Mouse (Mus musculus): Measurements from ENCODE around the gene Sirpb1b.
"Not testable (repeated sequence)": the region's sequence is repeated elsewhere in the genome, so short reads cannot be mapped to it uniquely, and the experiment has no call there.

DNA sequence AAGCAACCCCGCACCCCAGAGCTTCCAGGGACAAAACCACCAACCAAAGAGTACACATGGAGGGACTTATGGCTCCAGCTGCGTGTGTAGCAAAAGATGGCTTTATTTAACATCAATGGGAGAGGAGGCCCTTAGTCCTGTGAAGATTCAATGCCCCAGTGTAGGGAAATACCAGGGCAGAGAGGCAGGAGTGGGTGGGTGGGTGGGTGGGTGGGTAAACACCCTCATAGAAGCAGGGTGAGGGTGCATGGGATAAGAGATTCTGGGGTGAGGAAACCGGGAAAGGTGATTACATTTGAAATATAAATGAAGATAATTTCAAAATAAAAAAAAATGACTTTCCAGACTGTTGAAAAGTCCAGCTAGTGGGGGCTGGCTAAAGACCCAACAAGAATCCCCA lies 8.1 kb upstream of the Sirpb1b start:
- TF ChIP-seq CTCF (IDR thresholded peaks at IDR 0.05; ENCODE audit: control insufficient read depth, insufficient read depth, insufficient replicate concordance, low read depth, low read length); POLR2A (IDR thresholded peaks at IDR 0.05; ENCODE audit: control insufficient read depth, low read depth, low read length): not testable (repeated sequence)

All from testis, adult 2 months (tissue).